Mouse (Mus musculus) small intestine, adult 2 months (tissue): Measurements from ENCODE around the gene Dtymk. TPM values are rescaled to one million over a fixed set of nuclear protein-coding genes. Genes with fewer than 3 reads are reported as not detected.
"Not testable (repeated sequence)": the region's sequence is repeated elsewhere in the genome, so short reads cannot be mapped to it uniquely, and the experiment has no call there.

Experiments
- H3K27ac ChIP-seq: fragments of 200-500 bp; 2 replicates; pipeline ENCODE4 v1.5.1; 2012; ENCODE audit warnings: low read depth, low read length, control low read depth, inconsistent platforms; ENCODE audit not compliant: insufficient read depth
- H3K27me3 ChIP-seq: fragments of 200-500 bp; 2 replicates; pipeline ENCODE4 v1.6.1; 2012; ENCODE audit warnings: mild to moderate bottlenecking, moderate library complexity, low read length, inconsistent platforms; ENCODE audit not compliant: control insufficient read depth, insufficient read depth
- H3K36me3 ChIP-seq: fragments of 200-500 bp; 2 replicates; pipeline ENCODE4 v1.6.1; 2012; ENCODE audit warnings: mild to moderate bottlenecking, low read length, control low read depth, inconsistent platforms; ENCODE audit not compliant: control insufficient read depth, insufficient read depth
- H3K4me1 ChIP-seq: fragments of 200-500 bp; 2 replicates; pipeline ENCODE4 v1.6.1; 2012; ENCODE audit warnings: low read length, inconsistent platforms, mixed read lengths; ENCODE audit not compliant: control insufficient read depth, insufficient read depth, insufficient read length
- H3K4me3 ChIP-seq: fragments of 200-500 bp; 2 replicates; pipeline ENCODE4 v1.5.1; 2012; ENCODE audit warnings: low read depth, mild to moderate bottlenecking, control low read depth, inconsistent platforms, low read length, moderate library complexity
- CTCF ChIP-seq: fragments of 200-500 bp; IDR thresholded peaks from 2 replicates; pipeline ENCODE4 v1.5.1; 2012; ENCODE audit warnings: low read depth, mild to moderate bottlenecking, control low read depth, inconsistent platforms, low read length, moderate library complexity, mixed read lengths; ENCODE audit not compliant: insufficient replicate concordance, insufficient read length; ENCODE audit errors: extremely low read depth
- POLR2A ChIP-seq: fragments of 200-500 bp; IDR thresholded peaks from 2 replicates; pipeline ENCODE4 v1.6.1; 2012; ENCODE audit warnings: low read depth, mild to moderate bottlenecking, control low read depth, inconsistent platforms, low read length, moderate library complexity
- WGBS: fragments of 180-500 bp; shearing (Covaris S2); methylation state at CpG from one replicate; pipeline ENCODE4 v1.1.7; 2018; 5-methylcytosine and 5-hydroxymethylcytosine counted together
- polyA plus RNA-seq: library from polyadenylated mRNA; depleted of rRNA; stranded (reverse); fragments of >200 nt; gene quantifications from 2 replicates; pipeline ENCODE4 v1.2.3, GENCODE M21; 2012

The Dtymk gene
- polyA plus RNA-seq, 1 experiment, result 14.5 TPM

- no peak for TF ChIP-seq CTCF
- TF ChIP-seq POLR2A, result no peak
- Histone ChIP-seq H3K4me3 (no peak overlapping the region), H3K4me1 (no peaks in the 10 kb centered on the region), H3K36me3 (peaks cover 37% of the 10 kb centered on the region), H3K27ac (no peak overlapping the region), H3K27me3 (no peaks in the 10 kb centered on the region)
- WGBS, result 90% methylated on average over 8 of the region's 8 CpGs
Observed at GRCm38 (mm10) chr1:93794526-93794925, 7.2 kb downstream of the Dtymk start.

GRCm38 (mm10) chr1:93786912-93787311, 14.8 kb downstream of the Dtymk start:
- Histone ChIP-seq H3K27ac (no peak overlapping the region), H3K4me3 (no peak overlapping the region), H3K4me1 (no peaks in the 10 kb centered on the region), H3K36me3 (peaks cover 64% of the 10 kb centered on the region), H3K27me3 (no peaks in the 10 kb centered on the region)
- 85% methylated on average over 2 of the region's 2 CpGs for WGBS
- TF ChIP-seq CTCF (no peak), POLR2A (no peak)

- H3K27ac ChIP-seq, result no peak overlapping the region
- H3K27me3 ChIP-seq, result no peaks in the 10 kb centered on the region
- WGBS, result 94% methylated on average over 5 of the region's 5 CpGs
- no peaks in the 10 kb centered on the region for H3K4me1 ChIP-seq
- TF ChIP-seq POLR2A, result no peak
- TF ChIP-seq CTCF, result no peak
- H3K36me3 ChIP-seq, result peaks cover 57% of the 10 kb centered on the region
- no peak overlapping the region for H3K4me3 ChIP-seq
Observed at GRCm38 (mm10) chr1:93776686-93777085, 25.0 kb downstream of the Dtymk start.

GRCm38 (mm10) chr1:93769901-93770300, 31.8 kb downstream of the Dtymk start:
- no peak for TF ChIP-seq CTCF
- Histone ChIP-seq H3K4me1 (no peaks in the 10 kb centered on the region), H3K27ac (no peak overlapping the region), H3K4me3 (no peak overlapping the region), H3K36me3 (peaks cover 19% of the 10 kb centered on the region), H3K27me3 (no peaks in the 10 kb centered on the region)
- WGBS, result 98% methylated on average over 3 of the region's 3 CpGs

- Histone ChIP-seq H3K4me1 (0 out of 2 replicates have a peak, but pooled peaks cover 2% of the 10 kb centered on the region), H3K27me3 (no peaks in the 10 kb centered on the region), H3K4me3 (no peak overlapping the region), H3K27ac (no peak overlapping the region), H3K36me3 (peaks cover 8% of the 10 kb centered on the region)
- TF ChIP-seq CTCF (no peak), POLR2A (no peak)
- 94% methylated on average over 6 of the region's 6 CpGs for WGBS
Observed at GRCm38 (mm10) chr1:93767600-93767999, 34.1 kb downstream of the Dtymk start.

GRCm38 (mm10) chr1:93764871-93765591, 36.7 kb downstream of the Dtymk start:
- 89% methylated on average over 9 of the region's 9 CpGs for WGBS
- Histone ChIP-seq H3K27ac (no peak overlapping the region), H3K4me1 (0 out of 2 replicates have a peak, but pooled peaks cover 2% of the 10 kb centered on the region), H3K36me3 (peaks cover 2% of the 10 kb centered on the region; the same call in 1 of the 2 replicates), H3K27me3 (no peaks in the 10 kb centered on the region), H3K4me3 (no peak overlapping the region)
- TF ChIP-seq CTCF (no peak), POLR2A (no peak)

GRCm38 (mm10) chr1:93763531-93763930, 38.2 kb downstream of the Dtymk start:
- not testable (repeated sequence) for H3K27ac ChIP-seq, H3K4me3 ChIP-seq, H3K27me3 ChIP-seq, H3K36me3 ChIP-seq, H3K4me1 ChIP-seq
- 52% methylated on average over 3 of the region's 3 CpGs for WGBS
